Mouse (Mus musculus) stomach, postnatal 0 days (tissue): Measurements from ENCODE around the gene Rcor2.

ENCODE experiments used
- CTCF ChIP-seq: IDR thresholded peaks from 2 replicates; pipeline ENCODE4 v1.5.1; 2016; ENCODE audit warnings: antibody characterized with exemption, low read depth, mild to moderate bottlenecking, moderate library complexity
- EP300 ChIP-seq: optimal IDR thresholded peaks from 2 replicates; pipeline ENCODE3; 2016; ENCODE audit warnings: antibody characterized with exemption

- TF ChIP-seq CTCF (no peak), EP300 (no peak)
Observed at GRCm38 (mm10) chr19:7313660-7314059, 46.5 kb downstream of the Rcor2 start.
